Mouse (Mus musculus): ENCODE data around the gene Ubash3b.

Gene Ubash3b

GRCm38 (mm10) chr9:41087831-41088383, 73.6 kb downstream of the Ubash3b start:
- no peak for DNase-seq

DNA sequence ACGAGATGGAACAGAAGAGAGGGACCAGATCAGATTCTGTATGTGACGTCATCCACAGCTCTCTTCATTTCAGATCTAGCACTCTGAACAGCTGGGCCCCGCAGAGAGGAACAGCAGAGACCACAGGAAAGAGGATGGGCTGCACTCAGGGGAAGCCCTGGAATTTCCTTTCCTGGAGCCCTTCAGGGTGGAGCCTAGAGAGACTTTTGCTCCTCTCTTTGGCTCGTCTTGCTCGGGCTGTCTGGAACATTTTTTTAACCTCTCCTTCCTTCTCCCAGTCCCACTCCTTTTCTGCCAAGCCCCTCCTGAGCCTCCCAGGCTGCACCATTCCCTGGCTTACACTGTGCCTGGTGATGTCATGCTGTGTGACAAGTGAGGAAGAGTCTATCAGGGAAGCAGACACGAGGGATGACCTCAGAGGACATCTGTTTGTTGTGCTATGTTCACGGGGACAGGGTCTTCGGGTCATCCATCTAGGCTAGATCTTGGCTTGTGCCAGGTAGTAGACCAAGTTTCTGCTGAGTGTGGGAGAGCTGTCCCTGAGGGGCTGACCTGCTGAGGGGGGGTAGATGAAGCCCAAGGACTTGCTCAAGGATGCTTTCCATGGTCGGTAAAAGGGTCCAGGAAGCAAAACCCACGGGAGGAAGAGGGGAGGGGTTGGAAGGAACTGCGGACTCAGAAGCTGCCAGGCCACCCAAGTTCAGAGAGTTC, 77.2 kb downstream of the Ubash3b start:
- DNase-seq: no peak

- DNase-seq: no peak
These were observed 78.0 kb downstream of the Ubash3b start for GRCm38 (mm10) chr9:41083386-41084055.

- DNase-seq: no peak
These were observed 78.6 kb downstream of the Ubash3b start for GRCm38 (mm10) chr9:41082891-41083290.

DNA sequence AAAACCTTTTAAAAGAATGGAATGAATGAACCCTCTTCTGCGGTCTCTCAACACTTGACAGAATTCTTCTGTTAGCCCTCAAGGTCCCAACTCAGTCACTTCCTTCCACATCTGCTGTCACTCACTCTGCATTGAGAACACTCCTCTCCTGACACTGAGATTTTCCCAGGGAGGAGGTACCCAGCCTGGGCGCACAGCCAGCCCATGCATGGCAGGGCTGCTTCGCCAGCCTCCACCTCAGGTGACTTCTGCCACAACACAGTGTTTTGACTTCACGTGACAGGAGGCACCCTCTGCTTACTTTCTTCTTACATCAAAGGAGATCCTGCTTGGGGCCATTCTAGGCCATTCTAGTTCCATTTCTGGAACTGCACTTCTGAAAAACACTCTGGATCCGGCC, 80.6 kb downstream of the Ubash3b start:
- peak; percentile 59 to 62 for DNase-seq

GRCm38 (mm10) chr9:41079428-41080155, 81.9 kb downstream of the Ubash3b start:
- no peak for DNase-seq

- DNase-seq: peak in 1 of 2 experiments; percentile 28
These were observed 83.3 kb downstream of the Ubash3b start for GRCm38 (mm10) chr9:41078198-41078597.

- no peak for DNase-seq
These were observed 85.3 kb downstream of the Ubash3b start for GRCm38 (mm10) chr9:41076150-41076549.

- no peak for DNase-seq
These were observed 86.0 kb downstream of the Ubash3b start for GRCm38 (mm10) chr9:41075528-41075927.

DNA sequence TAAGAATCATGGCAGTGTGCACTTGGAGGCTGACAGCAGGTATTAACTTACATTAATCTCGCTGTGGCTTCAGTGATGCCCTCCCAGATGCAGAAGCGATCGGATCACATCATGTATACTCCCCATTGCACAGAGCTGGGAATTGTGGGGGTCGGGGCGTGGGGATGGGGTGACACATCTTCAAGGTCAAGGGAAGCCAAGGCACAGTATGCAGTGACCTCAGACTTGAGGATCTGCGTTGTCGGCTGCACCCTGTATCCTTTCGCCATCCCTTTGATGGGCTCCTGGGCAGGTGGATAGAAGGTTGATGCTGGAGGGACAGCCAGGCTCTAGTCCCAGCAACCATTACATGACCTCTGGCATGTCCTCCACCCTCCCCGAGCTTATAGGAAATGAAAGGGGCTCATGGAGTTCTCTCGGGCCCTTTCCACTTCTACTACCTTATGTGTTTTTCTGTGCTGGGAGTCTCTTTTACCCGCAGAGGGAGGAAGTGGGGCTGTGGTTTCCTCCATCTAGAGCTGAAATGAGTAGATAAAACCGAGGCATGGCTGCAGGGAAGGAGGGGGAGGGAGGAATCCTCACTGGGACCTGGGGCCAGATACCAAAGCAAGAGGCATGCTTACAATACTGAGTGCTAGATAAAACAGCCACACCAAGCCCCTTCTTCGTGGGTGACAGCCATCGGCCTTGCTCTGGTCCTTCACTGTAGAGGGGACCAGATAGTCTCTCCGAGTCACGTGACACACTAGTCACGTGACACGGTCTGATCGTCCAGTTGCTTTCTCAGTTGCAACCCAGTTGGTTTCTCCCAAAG, 88.1 kb downstream of the Ubash3b start:
- no peak for DNase-seq

DNA sequence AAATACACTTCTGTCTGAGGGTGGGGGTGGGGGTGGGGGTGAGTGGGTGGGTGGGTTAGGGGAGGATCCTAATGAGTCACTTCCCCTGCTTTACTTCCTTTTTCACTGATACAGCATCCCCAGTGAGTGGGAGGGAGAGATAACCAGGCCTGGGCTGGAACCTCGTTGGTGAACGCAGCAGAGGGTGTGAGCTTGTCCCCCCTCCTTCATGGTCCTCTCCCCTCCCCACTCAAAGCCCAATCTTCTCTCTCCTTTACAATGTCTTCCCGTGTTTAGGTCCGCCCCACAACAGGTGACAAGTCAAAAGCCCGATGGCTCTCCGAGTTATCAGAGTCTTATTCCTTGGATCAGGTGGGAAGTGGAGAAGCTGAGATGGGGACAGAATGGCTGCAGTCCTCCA, 88.7 kb downstream of the Ubash3b start:
- no peak for DNase-seq

DNA sequence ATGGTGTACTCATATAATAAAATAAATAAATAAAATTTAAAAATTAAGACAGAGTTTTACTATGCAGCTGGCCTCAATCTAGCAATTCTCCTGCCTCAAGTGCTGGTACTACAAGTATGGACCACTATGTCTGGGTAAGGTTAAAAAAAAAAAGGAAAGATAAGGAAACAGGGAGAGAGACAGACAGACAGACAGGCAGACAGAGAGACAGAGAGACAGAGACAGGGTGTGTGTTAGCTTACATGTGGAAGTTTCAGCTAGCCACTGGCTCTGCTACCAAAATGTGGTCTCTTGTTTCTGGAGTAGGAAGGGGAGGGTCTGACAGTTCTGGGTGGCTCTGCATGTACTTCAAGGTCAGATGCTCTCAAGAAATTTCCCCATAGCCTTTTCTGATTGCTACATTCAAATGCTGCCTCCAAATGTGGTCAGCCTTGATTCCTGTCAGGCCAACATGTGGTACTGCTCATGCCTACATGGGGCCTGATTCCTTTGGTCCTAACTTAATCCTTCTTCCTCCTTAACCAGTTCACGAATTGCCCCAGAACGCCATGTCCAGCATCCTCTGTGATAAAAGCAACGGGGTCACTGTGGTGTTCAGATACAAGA, 89.5 kb downstream of the Ubash3b start:
- DNase-seq: no peak

GRCm38 (mm10) chr9:41070761-41071181, 90.7 kb downstream of the Ubash3b start:
- DNase-seq: no peak

- DNase-seq: no peak
These were observed 92.0 kb downstream of the Ubash3b start for GRCm38 (mm10) chr9:41069509-41069908.

DNA sequence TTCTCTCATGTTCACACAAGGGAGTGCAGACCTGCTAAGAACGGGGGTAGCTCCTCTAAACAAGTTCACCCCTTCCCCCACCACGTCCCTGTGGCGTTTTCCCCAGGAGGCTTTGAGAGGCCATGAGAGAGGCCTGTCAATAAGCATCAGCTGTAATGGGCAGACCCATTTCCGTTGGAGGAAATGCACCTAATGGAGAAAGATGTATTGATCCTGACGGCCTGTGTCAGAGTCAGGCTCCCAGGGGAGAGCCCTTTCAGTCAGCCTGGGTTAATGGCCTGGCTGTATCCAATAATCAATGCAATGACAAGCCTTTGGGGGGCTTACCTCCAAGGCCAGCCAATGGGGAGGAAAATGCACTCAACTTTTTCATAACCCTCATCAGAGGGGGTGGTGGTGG, 100.1 kb downstream of the Ubash3b start:
- DNase-seq: no peak

DNA sequence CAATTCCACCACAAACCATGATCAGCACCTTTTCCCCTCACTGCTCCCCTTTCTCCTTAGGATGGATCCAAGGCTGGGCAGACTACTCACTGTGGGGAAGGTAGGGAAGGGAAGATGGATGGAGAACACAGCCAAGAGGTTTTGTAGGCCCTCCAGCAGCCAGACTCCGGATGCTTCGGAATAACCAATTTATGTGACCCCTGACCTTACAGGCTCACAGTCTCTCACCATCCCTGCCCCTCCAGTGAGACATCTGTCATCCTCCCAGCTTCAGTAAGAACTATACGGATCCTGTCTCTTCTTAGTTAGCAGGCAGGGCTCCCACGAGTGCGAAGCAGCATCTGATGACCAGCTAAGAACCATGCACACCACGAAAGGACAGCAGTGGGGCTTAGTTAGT, 100.9 kb downstream of the Ubash3b start:
- DNase-seq: no peak

DNA sequence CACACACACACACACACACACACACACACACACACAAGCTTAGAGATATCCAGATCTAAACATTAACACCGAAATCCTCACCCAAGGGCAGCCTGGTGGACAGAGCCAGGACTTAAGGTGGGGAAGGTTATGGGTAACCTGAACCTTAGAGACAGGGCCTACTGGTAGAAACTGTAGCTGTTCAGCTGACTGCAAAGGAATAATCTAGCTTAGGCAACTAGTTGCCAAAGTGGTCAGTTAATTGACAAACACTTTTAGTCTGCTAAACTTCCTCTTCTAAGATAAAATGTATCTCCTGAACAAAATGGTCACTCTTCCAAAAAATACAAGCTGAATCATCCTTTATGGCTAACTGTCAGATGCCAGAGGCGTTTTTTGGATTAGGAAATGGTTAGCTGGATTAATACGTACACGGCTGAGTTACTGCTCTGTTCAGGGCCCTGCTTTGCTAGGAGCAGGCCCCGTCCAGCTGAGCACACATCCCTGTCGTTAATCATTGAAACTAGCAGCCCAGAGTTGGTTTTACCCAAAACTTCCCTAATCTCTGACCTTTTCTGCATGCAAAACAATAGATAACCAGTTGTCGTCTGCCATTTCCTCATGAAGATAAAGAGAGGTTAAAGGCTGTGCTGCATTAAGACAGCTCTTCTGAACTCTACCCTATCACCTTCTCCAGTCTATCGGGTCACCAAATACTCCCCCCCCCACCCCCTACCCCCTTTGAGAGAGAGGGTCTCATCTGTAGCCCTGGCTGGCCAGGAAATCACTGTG, 102.5 kb downstream of the Ubash3b start:
- no peak for DNase-seq

DNA sequence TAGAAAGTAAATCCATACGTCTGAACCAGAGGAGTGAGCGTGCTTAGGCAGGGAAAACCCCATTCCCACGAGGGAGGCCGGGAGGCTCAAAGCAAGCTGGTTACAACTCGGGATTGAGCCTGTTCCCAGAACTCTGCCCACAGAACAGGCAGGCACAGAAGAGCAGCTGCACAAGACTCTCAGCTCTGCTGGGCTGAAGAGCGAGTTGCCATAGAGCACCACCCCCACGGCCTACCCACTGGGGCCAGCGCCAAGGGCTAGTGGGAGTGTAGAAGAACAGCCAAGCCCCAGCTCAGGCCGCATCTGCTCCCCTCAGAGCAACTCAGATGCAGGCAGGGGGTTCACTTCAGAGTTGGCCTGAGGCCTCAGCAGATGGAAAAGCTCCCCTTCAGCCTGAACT, 107.3 kb downstream of the Ubash3b start:
- DNase-seq: peak; percentile 90

GRCm38 (mm10) chr9:41053478-41053877, 108.0 kb downstream of the Ubash3b start:
- DNase-seq: no peak

DNA sequence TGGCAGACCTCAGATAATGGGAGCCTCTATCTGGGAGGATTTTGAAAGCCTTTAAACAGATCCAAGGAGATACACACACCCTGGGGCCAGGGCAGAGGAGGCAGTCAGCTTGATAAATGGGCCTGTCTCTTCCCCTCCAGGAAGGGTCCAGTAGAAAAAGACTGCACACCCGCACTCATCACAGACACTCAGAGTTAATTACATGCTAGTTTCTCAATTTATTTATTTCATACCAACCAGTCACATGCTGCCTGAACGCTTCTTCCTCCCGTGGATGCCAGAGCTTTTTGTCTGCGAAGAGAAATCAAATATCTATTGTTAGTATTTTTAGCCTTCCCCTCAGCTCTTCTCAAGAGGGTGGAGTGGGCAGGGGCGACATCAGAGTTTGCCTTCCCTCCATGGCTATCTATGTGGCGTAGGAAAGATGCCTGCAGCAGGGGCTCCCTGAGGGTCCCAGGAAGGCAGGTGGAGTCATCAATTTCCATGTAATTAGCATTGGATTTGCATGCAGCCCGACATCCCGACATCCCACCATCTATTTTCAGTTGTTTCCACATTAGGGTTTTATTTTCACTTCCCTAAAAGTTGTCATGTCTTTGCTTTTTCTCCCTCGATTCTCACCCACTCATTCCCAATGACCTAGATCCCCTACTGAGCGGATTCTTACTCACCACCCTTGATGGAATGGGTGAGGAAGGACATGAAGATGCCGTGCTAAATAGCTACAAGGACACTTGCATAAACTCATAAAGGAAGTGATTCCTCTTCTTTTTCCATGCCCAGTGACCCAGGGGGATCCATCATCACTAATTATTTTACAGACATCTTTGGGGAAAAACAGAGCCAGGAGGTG, 110.2 kb downstream of the Ubash3b start:
- DNase-seq: no peak
